Mouse (Mus musculus) thymus, postnatal 14 days (tissue): ENCODE measurements around the gene Pitpnc1.
A peak's percentile ranks its signal among the peaks of the same experiment; 100 is the strongest.

Source experiments
- DNase-seq: peaks from one replicate; pipeline ENCODE4 v3.0.0; 2021

Pitpnc1 gene

GRCm38 (mm10) chr11:107265861-107266260 lies 204.6 kb downstream of the Pitpnc1 start:
- DNase-seq: no peak

GRCm38 (mm10) chr11:107264889-107265615 lies 205.4 kb downstream of the Pitpnc1 start:
- DNase-seq: no peak

GRCm38 (mm10) chr11:107263838-107264237 lies 206.7 kb downstream of the Pitpnc1 start:
- DNase-seq: no peak

GRCm38 (mm10) chr11:107259428-107259827 lies 211.1 kb downstream of the Pitpnc1 start:
- no peak for DNase-seq

GRCm38 (mm10) chr11:107255185-107255584 lies 215.3 kb downstream of the Pitpnc1 start:
- peak; percentile 36 for DNase-seq

- no peak for DNase-seq
These were observed 216.3 kb downstream of the Pitpnc1 start for GRCm38 (mm10) chr11:107254181-107254580.

- DNase-seq: no peak
These were observed 218.5 kb downstream of the Pitpnc1 start for GRCm38 (mm10) chr11:107252026-107252425.

- peak; percentile 14 for DNase-seq
These were observed 219.0 kb downstream of the Pitpnc1 start for GRCm38 (mm10) chr11:107251460-107251859.

- no peak for DNase-seq
These were observed 219.6 kb downstream of the Pitpnc1 start for GRCm38 (mm10) chr11:107250882-107251281.

- DNase-seq: no peak
These were observed 221.7 kb downstream of the Pitpnc1 start for GRCm38 (mm10) chr11:107248753-107249152.

GRCm38 (mm10) chr11:107245657-107246056 lies 224.8 kb downstream of the Pitpnc1 start:
- DNase-seq: no peak

GRCm38 (mm10) chr11:107243126-107243525 lies 227.4 kb downstream of the Pitpnc1 start:
- no peak for DNase-seq

GRCm38 (mm10) chr11:107241678-107242077 lies 228.8 kb downstream of the Pitpnc1 start:
- no peak for DNase-seq

GRCm38 (mm10) chr11:107238506-107238905 lies 232.0 kb downstream of the Pitpnc1 start:
- DNase-seq: no peak

GRCm38 (mm10) chr11:107237532-107237931 lies 233.0 kb downstream of the Pitpnc1 start:
- DNase-seq: no peak

GRCm38 (mm10) chr11:107233252-107233890 lies 237.1 kb downstream of the Pitpnc1 start:
- no peak for DNase-seq

- no peak for DNase-seq
These were observed 240.4 kb downstream of the Pitpnc1 start for GRCm38 (mm10) chr11:107230128-107230527.

GRCm38 (mm10) chr11:107226431-107226830 lies 244.1 kb downstream of the Pitpnc1 start:
- DNase-seq: no peak

GRCm38 (mm10) chr11:107226013-107226412 lies 244.5 kb downstream of the Pitpnc1 start:
- DNase-seq: no peak

- DNase-seq: no peak
These were observed 245.2 kb downstream of the Pitpnc1 start for GRCm38 (mm10) chr11:107225301-107225700.

GRCm38 (mm10) chr11:107223667-107224214 lies 246.8 kb downstream of the Pitpnc1 start:
- DNase-seq: no peak

- peak; percentile 28 for DNase-seq
These were observed 247.3 kb downstream of the Pitpnc1 start for GRCm38 (mm10) chr11:107223169-107223561.

- DNase-seq: no peak
These were observed 247.8 kb downstream of the Pitpnc1 start for GRCm38 (mm10) chr11:107222531-107223168.

- no peak for DNase-seq
These were observed 255.4 kb downstream of the Pitpnc1 start for GRCm38 (mm10) chr11:107215111-107215510.
